Mouse (Mus musculus) midbrain, embryonic 10.5 days (tissue): ENCODE data around the gene Rbm45. TPM values are rescaled to one million over a fixed set of nuclear protein-coding genes. Genes with fewer than 3 reads are reported as not detected.

Experiments used
- DNase-seq: peaks from one replicate; pipeline ENCODE4 v3.0.0-alpha.2; 2017; ENCODE audit warnings: low spot score
- H3K27ac ChIP-seq: fragments of 300-500 bp; sonication (generic); replicated peaks from 2 replicates; pipeline ENCODE4 v1.5.1; 2016; ENCODE audit warnings: mild to moderate bottlenecking
- H3K27me3 ChIP-seq: fragments of 300-500 bp; sonication (generic); 2 replicates; pipeline ENCODE4 v1.6.1; 2016; ENCODE audit warnings: low read depth, mild to moderate bottlenecking; ENCODE audit not compliant: poor library complexity, severe bottlenecking
- H3K36me3 ChIP-seq: fragments of 300-500 bp; sonication (generic); 2 replicates; pipeline ENCODE4 v1.6.1; 2016; ENCODE audit warnings: mild to moderate bottlenecking, moderate library complexity
- H3K4me1 ChIP-seq: fragments of 300-500 bp; sonication (generic); 2 replicates; pipeline ENCODE4 v1.6.1; 2016
- H3K4me3 ChIP-seq: fragments of 300-500 bp; sonication (generic); 2 replicates; pipeline ENCODE4 v1.5.1; 2016; ENCODE audit warnings: mild to moderate bottlenecking, moderate library complexity
- H3K9me3 ChIP-seq: fragments of 300-500 bp; sonication (generic); replicated peaks from 2 replicates; pipeline ENCODE4 v1.6.1; 2016; ENCODE audit warnings: mild to moderate bottlenecking
- WGBS: fragments of 180-500 bp; shearing (Covaris S2); methylation state at CpG from one replicate; pipeline ENCODE4 v1.1.7; 2016; 5-methylcytosine and 5-hydroxymethylcytosine counted together
- polyA plus RNA-seq: library from polyadenylated mRNA; unstranded; fragments of >200 nt; fragmentation: Nextera tagmentation; extraction: Ambion mirVana; gene quantifications from 2 replicates; pipeline ENCODE4 v1.2.1, GENCODE M21; 2016

The Rbm45 gene
- polyA plus RNA-seq, 1 experiment from 2014 or later = 19.7 TPM

DNA sequence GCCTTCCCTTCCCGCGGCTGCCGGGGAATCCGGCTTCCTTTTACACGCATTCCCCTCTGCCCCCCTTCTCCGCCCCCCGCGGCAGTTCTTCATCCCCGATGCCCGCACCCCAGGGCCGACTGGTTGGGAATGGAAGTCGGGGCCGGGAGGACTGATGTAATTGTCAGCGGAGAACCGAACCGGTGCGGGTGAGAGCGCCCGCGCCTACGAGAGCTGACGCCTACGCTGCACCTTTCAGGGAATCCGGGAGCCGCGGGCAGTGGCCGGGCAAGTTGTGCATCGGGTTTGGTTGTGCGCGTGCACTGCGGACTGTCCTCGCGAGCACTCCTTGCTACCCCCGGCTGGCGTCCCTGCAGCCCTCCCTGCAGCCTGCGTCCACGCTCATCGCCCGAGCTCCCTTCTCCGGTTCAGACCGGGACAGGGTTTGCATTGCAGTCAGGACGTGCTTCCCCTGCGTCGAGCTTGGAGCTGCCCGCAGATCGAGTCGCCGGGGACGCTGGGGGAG, 37.2 kb downstream of the Rbm45 start:
- Histone ChIP-seq H3K9me3 (no peaks in the 10 kb centered on the region), H3K4me3 (peak overlapping the region; percentile 85), H3K36me3 (no peaks in the 10 kb centered on the region), H3K27me3 (peaks cover 59% of the 10 kb centered on the region), H3K27ac (peak overlapping the region; percentile 88), H3K4me1 (peaks cover 14% of the 10 kb centered on the region)
- WGBS = under 1% methylated on average over 49 of the region's 49 CpGs
- peak; percentile 79 for DNase-seq

- H3K27me3 ChIP-seq = peaks cover 36% of the 10 kb centered on the region
- H3K4me1 ChIP-seq = peaks cover 14% of the 10 kb centered on the region
- H3K36me3 ChIP-seq = no peaks in the 10 kb centered on the region
- H3K27ac ChIP-seq = no peak overlapping the region
- DNase-seq = no peak
- 73% methylated on average over 1 of the region's 1 CpGs for WGBS
- H3K9me3 ChIP-seq = no peaks in the 10 kb centered on the region
- H3K4me3 ChIP-seq = no peak overlapping the region
These were observed 39.7 kb downstream of the Rbm45 start for GRCm38 (mm10) chr2:76409526-76409925.

DNA sequence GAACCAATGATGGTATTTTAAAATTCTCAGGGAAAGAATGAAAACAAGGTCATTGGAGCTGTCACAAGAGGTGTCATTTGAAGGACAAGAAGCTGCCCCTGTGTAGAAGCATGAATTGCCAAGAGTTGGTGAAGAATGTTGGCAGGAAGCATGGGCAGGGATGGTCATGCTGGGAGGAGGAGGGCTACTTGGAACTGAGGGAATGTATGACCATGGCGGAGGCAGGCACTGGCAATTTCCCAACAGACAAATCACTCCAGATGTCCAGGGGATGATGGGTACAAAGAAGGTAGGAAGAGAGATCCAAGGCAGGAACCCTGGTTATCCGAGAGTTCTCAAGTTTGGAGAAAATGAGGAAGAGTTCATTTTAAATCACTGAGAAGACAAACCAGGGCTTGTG, 40.2 kb downstream of the Rbm45 start:
- 84% methylated on average over 2 of the region's 2 CpGs for WGBS
- DNase-seq = no peak
- Histone ChIP-seq H3K27ac (no peak overlapping the region), H3K4me3 (no peak overlapping the region), H3K36me3 (no peaks in the 10 kb centered on the region), H3K9me3 (no peaks in the 10 kb centered on the region), H3K27me3 (peaks cover 31% of the 10 kb centered on the region), H3K4me1 (peaks cover 14% of the 10 kb centered on the region)

GRCm38 (mm10) chr2:76412924-76413323, 43.1 kb downstream of the Rbm45 start:
- DNase-seq = no peak
- Histone ChIP-seq H3K4me3 (no peak overlapping the region), H3K9me3 (no peaks in the 10 kb centered on the region), H3K27ac (no peak overlapping the region), H3K36me3 (no peaks in the 10 kb centered on the region), H3K4me1 (no peaks in the 10 kb centered on the region), H3K27me3 (peaks cover 16% of the 10 kb centered on the region)
- WGBS = 74% methylated on average over 2 of the region's 2 CpGs

DNA sequence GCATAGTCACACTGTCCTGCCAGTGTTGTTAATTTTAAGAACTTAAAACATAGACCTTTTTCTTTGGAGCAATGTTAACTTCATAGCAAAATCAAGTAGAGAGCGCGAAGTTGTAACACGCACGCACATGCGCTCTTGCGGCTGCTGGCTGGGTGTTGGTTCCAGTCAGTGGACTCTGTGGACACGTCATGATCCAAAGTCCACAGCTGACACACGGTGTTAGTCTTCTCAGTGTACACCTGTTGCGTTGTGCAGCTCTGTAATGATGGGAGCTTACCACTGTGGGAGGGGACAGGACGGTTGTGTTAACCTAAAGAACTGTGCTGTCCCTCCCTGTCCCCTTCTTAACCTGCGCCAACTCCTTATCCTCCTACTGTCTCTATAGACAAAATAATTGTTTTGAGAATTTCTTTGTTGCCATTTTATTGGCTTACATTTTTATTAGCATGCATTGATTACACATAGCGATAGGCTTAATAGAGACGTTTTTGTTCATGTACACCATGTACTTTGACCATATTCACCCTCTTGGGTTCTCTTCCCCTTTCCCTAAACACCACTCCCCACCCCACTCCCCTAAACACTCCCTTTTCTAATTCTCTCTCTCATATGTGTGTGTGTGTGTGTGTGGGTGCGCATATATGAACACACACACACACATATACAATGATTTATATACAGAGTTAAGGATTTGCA, 47.8 kb downstream of the Rbm45 start:
- Histone ChIP-seq H3K27ac (no peak overlapping the region), H3K36me3 (no peaks in the 10 kb centered on the region)

GRCm38 (mm10) chr2:76418142-76418518, 48.3 kb downstream of the Rbm45 start:
- no peak overlapping the region for H3K27ac ChIP-seq
- DNase-seq = no peak
- no peaks in the 10 kb centered on the region for H3K36me3 ChIP-seq
- no peaks in the 10 kb centered on the region for H3K4me1 ChIP-seq
- 95% methylated on average over 3 of the region's 3 CpGs for WGBS
- no peak overlapping the region for H3K4me3 ChIP-seq
- H3K9me3 ChIP-seq = no peaks in the 10 kb centered on the region
- H3K27me3 ChIP-seq = peaks cover 23% of the 10 kb centered on the region

More for the DNA sequence above, 47.8 kb downstream of the Rbm45 start:
- no peak for DNase-seq
- H3K9me3 ChIP-seq = no peaks in the 10 kb centered on the region
- peaks cover 17% of the 10 kb centered on the region for H3K27me3 ChIP-seq
- no peaks in the 10 kb centered on the region for H3K4me1 ChIP-seq
- no peak overlapping the region for H3K4me3 ChIP-seq
- 93% methylated on average over 14 of the region's 14 CpGs for WGBS

- H3K4me3 ChIP-seq = no peak overlapping the region
- H3K4me1 ChIP-seq = peaks cover 5% of the 10 kb centered on the region; the same call in 1 of the 2 replicates
- no peaks in the 10 kb centered on the region for H3K9me3 ChIP-seq
- H3K27me3 ChIP-seq = peaks cover 47% of the 10 kb centered on the region
- H3K36me3 ChIP-seq = no peaks in the 10 kb centered on the region
- DNase-seq = no peak
- H3K27ac ChIP-seq = no peak overlapping the region
- 83% methylated on average over 6 of the region's 6 CpGs for WGBS
These were observed 51.7 kb downstream of the Rbm45 start for GRCm38 (mm10) chr2:76421411-76421924.

- no peak for DNase-seq
- H3K9me3 ChIP-seq = no peaks in the 10 kb centered on the region
- 77% methylated on average over 3 of the region's 3 CpGs for WGBS
- H3K27me3 ChIP-seq = peaks cover 50% of the 10 kb centered on the region
- no peak overlapping the region for H3K27ac ChIP-seq
- no peak overlapping the region for H3K4me3 ChIP-seq
- H3K4me1 ChIP-seq = peaks cover 5% of the 10 kb centered on the region; the same call in 1 of the 2 replicates
- no peaks in the 10 kb centered on the region for H3K36me3 ChIP-seq
These were observed 57.0 kb downstream of the Rbm45 start for GRCm38 (mm10) chr2:76426816-76427215.

DNA sequence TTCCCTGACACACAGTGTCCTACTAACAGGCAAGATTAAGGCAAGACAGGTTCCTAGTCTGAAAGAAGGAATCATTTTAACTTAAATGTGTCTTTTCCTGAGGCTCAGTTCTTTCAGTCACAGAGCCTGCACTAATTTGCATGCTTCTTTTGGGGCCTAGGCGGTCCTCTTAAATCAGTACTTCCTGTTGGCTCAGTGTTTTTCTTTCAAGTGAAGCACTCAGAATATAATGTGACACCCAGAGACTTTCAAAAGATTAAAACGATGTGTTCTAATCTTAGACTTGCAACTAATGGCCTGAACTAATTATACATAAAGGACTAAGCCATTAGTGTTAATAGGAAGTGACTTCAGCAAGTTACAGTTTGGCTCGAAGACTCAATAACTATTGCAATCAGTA, 59.5 kb downstream of the Rbm45 start:
- no peak overlapping the region for H3K4me3 ChIP-seq
- 76% methylated on average over 3 of the region's 3 CpGs for WGBS
- DNase-seq = no peak
- peaks cover 34% of the 10 kb centered on the region for H3K27me3 ChIP-seq
- H3K36me3 ChIP-seq = no peaks in the 10 kb centered on the region
- H3K27ac ChIP-seq = no peak overlapping the region
- H3K9me3 ChIP-seq = no peaks in the 10 kb centered on the region
- H3K4me1 ChIP-seq = no peaks in the 10 kb centered on the region

GRCm38 (mm10) chr2:76429855-76430254, 60.1 kb downstream of the Rbm45 start:
- no peak for DNase-seq
- Histone ChIP-seq H3K4me3 (no peak overlapping the region), H3K4me1 (no peaks in the 10 kb centered on the region), H3K27ac (no peak overlapping the region), H3K9me3 (no peaks in the 10 kb centered on the region), H3K27me3 (peaks cover 29% of the 10 kb centered on the region), H3K36me3 (no peaks in the 10 kb centered on the region)
- 88% methylated on average over 5 of the region's 5 CpGs for WGBS

- 91% methylated on average over 3 of the region's 3 CpGs for WGBS
- no peak for DNase-seq
- Histone ChIP-seq H3K36me3 (no peaks in the 10 kb centered on the region), H3K27me3 (peaks cover 22% of the 10 kb centered on the region), H3K27ac (no peak overlapping the region), H3K4me1 (no peaks in the 10 kb centered on the region), H3K4me3 (no peak overlapping the region), H3K9me3 (no peaks in the 10 kb centered on the region)
These were observed 60.8 kb downstream of the Rbm45 start for GRCm38 (mm10) chr2:76430539-76430938.
